Mouse (Mus musculus) brain, adult 2 months (tissue): ENCODE results near the gene Nod2.
A peak's percentile ranks its signal among the peaks of the same experiment; 100 is the strongest.

Experiments
- DNase-seq: peaks from one replicate; pipeline ENCODE4 v3.0.0; 2011; ENCODE audit warnings: low read depth, low spot score

Gene Nod2

GRCm38 (mm10) chr8:88646837-88647778, at the start of gene Nod2:
Nod2 (plus strand) TSS chr8:88647315.
- DNase-seq, result peak; percentile 63

GRCm38 (mm10) chr8:88598578-88598977, 48.5 kb upstream of the Nod2 start:
- no peak for DNase-seq

DNA sequence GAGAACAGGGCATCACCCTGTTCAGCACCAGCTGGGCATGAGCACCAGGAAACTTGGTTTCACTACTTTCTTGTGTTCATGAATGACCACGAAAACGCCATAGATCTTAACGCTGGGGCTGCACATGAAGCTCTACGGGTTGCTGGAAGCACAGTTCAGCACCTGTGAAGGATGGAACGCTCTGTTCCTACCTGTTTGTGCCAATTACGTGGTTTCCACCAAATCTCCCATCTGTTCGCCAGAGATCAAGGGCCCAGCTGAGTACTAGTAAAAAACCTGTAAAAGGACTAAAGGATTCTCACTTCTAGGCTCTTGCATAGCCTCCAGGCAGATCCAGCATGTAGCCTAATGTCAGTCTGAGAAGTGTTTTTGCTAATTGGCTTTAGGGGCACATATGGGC, 47.6 kb upstream of the Nod2 start:
- DNase-seq, result peak; percentile 83

GRCm38 (mm10) chr8:88603446-88603989, 43.6 kb upstream of the Nod2 start:
- DNase-seq, result no peak

- DNase-seq, result peak; percentile 48
Measured at GRCm38 (mm10) chr8:88604065-88605038, 42.8 kb upstream of the Nod2 start.

GRCm38 (mm10) chr8:88605361-88606040, 41.6 kb upstream of the Nod2 start:
- DNase-seq, result no peak

DNA sequence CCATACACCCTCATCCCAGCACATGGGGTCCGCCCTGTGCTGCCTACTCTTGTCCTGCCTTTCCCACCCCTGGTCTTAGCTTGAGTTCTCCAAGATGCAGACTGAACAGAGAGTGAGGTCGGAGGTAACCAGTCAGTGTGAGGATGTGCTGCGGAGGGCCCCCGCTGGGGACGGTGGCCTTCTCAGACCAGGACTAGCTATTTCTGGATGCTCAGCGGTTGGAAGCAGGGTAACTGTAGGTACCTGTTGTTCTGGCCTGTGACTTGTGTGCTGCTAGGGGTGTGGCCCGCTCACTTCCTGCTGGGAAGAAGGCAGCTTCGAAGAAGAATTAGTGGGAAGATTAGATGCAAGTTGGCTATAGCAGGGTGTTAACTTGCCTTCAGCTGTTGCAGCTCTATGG, 38.1 kb upstream of the Nod2 start:
- no peak for DNase-seq

- no peak for DNase-seq
Measured at GRCm38 (mm10) chr8:88610271-88610670, 36.8 kb upstream of the Nod2 start.

- DNase-seq, result no peak
Measured at GRCm38 (mm10) chr8:88614981-88615380, 32.1 kb upstream of the Nod2 start.

GRCm38 (mm10) chr8:88618612-88619011, 28.5 kb upstream of the Nod2 start:
- DNase-seq, result no peak

DNA sequence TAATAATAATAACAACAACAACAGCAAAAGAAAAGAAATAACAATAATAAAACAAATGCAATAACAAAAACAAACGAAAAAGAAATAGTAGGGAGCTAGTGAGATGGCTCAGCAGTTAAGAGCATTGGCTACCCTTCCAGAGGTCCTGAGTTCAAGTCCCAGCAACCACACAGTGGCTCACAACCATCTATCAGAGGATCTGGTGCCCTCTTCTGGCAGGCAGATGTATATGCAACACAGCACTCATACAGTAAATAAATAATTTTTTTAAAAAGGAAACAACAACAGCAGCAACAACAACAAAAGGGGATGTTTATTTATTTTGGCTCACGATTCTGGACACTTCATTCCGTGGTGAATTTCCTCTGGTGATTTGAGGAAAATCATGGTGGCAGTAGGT, 27.6 kb upstream of the Nod2 start:
- DNase-seq, result no peak

DNA sequence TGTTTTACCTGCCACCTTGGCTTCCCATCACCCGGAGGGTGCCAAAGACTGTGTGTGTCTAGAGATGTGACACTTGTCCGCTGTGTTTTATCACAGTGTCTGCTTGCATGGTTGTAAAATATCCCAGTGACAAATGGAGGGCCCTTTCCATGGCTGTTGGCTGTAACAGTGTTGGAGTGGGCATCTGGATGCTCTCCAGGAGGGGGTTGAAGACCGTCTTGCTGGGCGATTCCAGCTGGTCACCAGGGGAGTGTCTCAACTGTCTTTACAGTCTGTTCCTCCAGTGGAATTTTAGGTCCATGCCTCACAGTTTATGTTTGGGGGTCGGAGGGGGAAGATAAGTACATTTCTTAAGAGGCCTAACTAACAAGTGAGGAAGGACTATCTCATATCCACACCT, 26.2 kb upstream of the Nod2 start:
- no peak for DNase-seq

DNA sequence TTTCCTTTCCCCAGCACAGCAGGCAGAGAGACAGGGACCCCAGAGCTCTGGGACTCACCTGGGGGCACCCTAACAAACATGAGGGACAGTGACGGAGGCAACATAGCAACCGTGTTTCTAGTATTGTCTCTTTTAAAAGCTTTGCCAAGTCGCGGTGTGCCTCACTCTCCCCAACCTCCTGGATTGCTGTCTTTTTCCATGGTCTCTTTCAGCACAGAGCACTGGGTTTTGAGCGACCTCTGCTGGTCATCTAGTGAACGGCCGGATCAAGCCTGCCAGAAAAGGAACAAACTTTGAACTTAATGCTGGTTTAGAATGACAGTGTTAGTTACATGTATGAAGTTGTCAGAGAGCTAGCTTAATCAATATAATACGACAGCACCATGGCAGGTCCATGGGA, 25.7 kb upstream of the Nod2 start:
- peak; percentile 84 for DNase-seq

- DNase-seq, result peak; percentile 97
Measured at GRCm38 (mm10) chr8:88623351-88623750, 23.8 kb upstream of the Nod2 start.

DNA sequence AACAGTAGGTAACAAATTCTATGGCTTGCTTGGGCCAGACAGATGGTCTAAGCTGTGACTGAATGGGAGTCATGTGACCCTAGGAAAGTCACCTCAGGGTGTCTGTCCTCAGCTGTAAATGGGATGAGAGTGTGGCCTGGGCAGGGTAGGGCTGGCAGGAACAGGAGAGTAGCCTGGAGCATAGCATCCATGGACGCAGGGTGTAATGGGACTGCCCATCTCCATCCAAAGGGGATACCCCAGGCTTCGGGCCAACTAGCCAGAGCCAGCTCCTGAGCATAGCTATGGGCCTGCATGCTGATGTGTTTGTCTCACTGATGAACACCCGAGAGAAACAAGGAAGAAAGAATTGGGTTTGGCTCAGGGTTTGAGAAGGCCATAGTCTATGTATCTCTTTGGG, 22.8 kb upstream of the Nod2 start:
- DNase-seq, result no peak

DNA sequence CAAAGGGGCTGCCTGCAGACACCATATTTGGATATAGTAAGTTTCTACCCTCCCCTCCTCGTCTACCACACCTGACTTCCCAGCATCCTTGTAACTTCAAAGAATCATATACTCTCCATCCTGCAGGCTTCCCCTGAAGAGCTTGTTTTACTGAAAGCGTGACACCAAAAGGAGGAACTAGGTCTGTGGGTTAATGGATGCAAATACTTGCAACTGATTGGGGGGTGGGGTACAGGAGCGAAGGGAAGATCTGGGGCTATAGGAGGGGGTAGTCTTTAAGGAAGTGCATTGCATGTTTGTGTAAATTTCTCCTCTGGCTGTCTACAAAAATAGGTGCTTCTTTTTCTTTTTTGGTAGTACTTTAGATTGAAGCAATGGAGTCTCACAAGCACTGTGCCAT, 20.7 kb upstream of the Nod2 start:
- DNase-seq, result no peak

DNA sequence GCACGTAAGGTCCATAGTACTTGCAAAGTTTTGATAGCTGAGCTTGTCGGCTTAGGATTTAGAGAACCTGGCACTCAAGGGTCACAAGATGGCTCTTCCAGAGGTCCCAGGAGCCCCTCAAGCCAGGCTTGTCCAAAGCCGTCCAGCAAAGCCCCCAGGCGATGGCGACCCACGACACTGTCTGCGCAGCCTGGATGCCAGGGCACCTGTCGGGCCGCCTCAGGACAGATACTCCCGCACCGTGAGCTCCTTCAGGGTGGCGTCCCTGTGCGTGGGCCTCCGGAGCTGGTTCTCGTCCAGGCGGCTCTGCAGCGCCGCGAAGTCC, 20.2 kb upstream of the Nod2 start:
- DNase-seq, result no peak

DNA sequence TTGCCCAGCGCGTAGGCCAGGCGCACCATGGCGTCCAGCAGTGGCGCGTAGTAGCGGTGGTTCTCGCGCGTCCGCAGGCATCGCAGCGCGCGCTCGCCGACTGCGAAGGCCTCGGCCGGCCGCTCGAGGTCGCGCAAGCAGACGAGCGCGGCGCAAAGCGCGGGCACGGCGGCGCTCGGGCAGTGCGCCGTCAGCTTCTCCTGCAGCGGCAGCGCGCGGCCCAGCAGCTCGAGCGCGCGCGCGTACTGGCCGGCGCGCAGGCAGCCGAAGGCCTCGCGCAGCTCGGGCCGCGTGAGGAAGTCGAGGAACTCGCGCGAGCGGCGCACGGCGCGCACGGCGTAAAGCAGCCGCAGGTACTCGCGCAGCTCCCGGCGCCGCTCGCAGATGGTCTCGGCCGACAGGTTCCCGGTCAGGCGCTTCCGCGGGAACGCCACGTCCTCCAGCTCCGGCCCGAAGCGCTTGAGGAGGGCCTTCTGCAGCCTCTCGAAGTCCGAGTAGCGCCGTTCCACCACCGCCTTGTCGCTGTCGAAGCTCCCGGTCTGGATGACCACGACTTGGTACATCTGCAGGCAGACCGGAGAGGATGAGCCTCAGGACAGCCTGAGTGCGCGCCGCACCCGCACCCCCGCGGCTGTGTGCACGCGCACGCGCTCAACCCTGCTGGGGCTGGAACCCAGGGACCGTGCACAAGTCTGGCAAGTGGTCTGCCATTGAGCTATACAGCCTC, 19.7 kb upstream of the Nod2 start:
- peak; percentile 97 for DNase-seq

- DNase-seq, result peak; percentile 88
Measured at GRCm38 (mm10) chr8:88628001-88628774, 18.9 kb upstream of the Nod2 start.

DNA sequence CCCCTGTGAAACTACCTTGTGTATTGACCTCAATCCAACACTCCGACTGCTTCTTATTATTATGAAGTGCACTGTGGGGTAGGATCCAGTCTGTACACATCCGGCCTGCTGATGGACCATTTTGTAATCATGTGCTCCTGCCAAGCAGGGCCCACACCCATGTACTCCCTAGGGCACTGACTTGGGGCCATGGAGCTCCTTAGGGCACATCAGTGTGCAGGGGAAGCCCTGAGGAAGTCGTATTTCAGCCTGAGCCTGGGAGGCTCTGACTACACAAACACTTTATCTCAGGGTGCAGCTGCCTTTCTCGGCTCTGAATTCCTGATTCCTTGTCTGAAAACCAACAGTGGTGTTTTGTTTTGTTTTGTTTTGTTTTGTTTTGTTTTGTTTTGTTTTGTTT, 16.9 kb upstream of the Nod2 start:
- no peak for DNase-seq
